Mouse (Mus musculus): Measurements from ENCODE around the gene Sike1. TPM values are rescaled to one million over a fixed set of nuclear protein-coding genes. Genes with fewer than 3 reads are reported as not detected.

Gene Sike1
- total RNA-seq, 2 experiments from 2014 or later, result 91.5 to 98.7 TPM

DNA sequence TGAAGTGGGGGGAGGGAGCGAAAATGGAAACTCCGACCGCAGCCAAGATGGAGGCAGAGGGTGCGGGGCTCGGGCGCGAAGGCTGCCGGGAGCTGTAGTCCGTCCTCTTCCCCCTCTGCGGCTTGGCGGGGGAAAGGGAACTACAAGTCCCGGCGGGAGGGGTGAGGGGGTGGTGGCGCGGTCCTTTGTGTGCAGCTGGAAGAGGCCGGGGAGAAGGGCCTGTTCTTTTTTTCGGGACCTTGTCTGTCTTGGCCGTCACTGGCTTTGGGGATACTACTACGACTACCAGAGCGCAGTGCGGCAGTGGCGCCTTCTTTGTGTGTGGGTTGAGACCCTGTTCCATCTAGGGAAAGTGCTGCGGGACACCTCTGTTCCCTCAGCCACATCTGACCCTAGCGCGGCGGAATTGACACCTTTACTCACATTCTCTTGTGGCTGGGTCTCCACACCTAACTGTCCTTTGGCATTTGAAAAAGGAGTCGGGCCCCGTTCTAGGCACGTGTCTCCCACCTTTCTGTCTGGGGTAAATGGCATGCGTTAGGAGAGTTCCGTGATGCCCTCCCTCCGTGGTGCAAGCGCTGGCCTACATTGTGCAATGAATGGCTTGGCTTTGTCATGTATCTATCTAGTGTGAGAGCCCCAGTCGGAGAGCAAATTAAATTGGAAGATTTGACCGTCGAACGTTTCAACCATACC, 25.6 kb downstream of the Sike1 start:
- DNase-seq, result peak; percentile 95
- intact Hi-C loops (cut with DNase I), result no loop called here

DNA sequence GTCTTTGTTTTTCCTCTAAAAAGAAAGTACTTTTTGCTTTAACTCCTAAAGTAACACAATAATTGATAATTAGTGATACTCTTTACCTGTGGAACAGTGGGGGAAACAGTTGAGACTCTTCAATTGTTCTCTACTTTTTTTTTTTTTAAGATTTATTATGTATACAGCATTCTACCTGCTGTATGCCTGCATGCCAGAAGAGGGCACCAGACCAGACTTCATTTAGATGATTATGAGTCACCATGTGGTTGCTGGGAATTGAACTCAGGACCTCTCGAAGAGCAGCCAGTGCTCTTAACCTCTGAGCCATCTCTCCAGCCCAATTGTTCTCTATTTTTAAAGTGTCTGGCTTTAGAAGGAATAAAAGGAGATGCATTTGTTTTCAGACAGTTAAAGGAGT, 30.7 kb downstream of the Sike1 start:
- DNase-seq, result no peak
- intact Hi-C loops (cut with DNase I), result no loop called here

DNA sequence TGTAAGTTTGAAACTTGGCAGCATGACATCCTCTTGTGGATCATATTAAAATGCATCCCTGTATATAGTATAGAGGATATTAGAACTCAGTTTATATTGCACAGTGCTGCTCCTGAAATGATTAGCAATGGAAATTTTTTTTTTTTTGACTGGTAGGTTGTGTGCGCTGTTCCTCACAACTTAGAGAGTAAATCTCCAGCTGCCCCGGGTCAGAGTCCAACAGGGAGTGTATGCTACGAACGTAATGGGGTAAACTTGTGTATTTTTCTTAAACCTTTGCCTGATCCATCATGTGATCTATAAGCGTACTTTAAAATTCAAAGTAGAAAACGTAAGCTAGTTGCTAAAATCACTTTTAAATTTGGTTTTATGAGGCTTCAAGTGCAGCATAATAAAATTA, 44.8 kb downstream of the Sike1 start:
- intact Hi-C loops (cut with DNase I), result no loop called here
- DNase-seq, result no peak

- no peak for DNase-seq
- intact Hi-C loops (cut with DNase I), result no loop called here
Observed at GRCm38 (mm10) chr3:103040861-103041379, 45.4 kb downstream of the Sike1 start.

DNA sequence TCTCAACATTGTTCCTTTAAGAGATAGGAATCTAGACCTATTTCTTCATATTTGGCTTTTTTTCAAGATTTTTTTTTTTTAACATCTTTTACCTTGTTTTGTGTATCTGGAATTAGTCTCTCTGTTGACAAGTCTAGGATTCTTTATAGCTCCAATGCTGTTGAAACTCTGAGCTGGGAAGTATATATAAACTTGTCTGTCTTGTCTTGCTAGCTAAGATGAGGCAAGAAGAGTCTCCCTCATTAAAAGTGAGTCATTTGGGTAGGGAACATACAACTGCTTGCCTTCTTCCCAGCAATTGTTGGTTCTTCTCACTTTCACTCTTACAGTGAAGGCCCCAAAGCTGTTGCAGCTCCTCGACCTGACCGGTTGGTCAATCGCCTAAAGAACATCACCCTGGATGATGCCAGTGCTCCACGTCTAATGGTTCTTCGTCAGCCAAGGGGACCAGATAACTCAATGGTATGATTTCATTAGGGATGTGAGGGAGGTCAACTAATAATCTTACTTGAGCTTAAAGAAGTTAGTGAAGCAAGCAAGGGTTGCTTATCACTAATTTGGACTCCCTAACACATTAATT, 60.6 kb downstream of the Sike1 start:
- intact Hi-C loops (cut with DNase I), result loop anchor here (5.0 to 10.0 kb wide), 2 partner anchors 116 to 279 kb away; partner anchors contain the start of gene Bcas2
- DNase-seq, result no peak

- no peak for DNase-seq
- intact Hi-C loops (cut with DNase I), result loop anchor here (5.0 to 10.0 kb wide), 2 partner anchors 115 to 277 kb away; partner anchors contain the start of gene Bcas2
Observed at GRCm38 (mm10) chr3:103057752-103058151, 62.2 kb downstream of the Sike1 start.

Other genes with a start within 250 kb of the Sike1 start
- gene Tshb, start 213.0 kb upstream of the Sike1 start, total RNA-seq (2021), result not detected
- gene Sycp1, start 59.6 kb upstream of the Sike1 start, total RNA-seq (2021), result not detected
- not detected for gene Nr1h5, start 31.6 kb upstream of the Sike1 start, total RNA-seq (2021)
- 100 to 1,000 TPM; 324 to 349 TPM for gene Csde1, start 24.7 kb downstream of the Sike1 start, total RNA-seq (2021)
- gene Nras, start 62.6 kb downstream of the Sike1 start, total RNA-seq (2021), result 100 to 1,000 TPM; 191 to 214 TPM
- gene Ampd1, start 78.3 kb downstream of the Sike1 start, total RNA-seq (2021), result not detected
- 1 to 10 TPM; 1.1 to 1.4 TPM for gene Dennd2c, start 106.9 kb downstream of the Sike1 start, total RNA-seq (2021)
- gene Bcas2, start 175.9 kb downstream of the Sike1 start, total RNA-seq (2021), result 10 to 100 TPM; 86.1 to 93.7 TPM

Data from left cerebral cortex, postnatal 4 days (tissue).